Mouse (Mus musculus): ENCODE data around the gene D430042O09Rik.
A peak's percentile ranks its signal among the peaks of the same experiment; 100 is the strongest.

Gene D430042O09Rik

DNA sequence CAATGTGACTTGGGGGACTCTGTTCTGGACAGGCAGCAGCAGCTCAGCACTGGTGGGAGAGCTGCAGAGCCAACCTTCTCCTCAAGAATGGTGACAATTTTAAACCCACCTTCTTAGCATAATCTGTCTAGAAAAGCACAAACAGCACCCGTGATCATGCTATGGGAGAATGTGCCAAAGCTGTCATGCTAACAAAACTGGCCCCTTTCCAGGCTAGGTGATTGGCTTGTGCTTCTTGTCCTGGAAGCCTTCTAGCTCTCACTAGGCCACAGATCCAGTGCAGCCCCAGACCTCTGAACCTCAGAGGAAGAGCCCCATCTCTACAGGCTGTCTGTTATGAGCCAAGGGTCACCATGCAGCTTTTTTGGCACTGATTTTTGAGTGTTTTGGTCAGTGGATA is 98.9 kb downstream of the D430042O09Rik start:
- DNase-seq (ENCODE audit: low read depth, low spot score), result no peak

DNA sequence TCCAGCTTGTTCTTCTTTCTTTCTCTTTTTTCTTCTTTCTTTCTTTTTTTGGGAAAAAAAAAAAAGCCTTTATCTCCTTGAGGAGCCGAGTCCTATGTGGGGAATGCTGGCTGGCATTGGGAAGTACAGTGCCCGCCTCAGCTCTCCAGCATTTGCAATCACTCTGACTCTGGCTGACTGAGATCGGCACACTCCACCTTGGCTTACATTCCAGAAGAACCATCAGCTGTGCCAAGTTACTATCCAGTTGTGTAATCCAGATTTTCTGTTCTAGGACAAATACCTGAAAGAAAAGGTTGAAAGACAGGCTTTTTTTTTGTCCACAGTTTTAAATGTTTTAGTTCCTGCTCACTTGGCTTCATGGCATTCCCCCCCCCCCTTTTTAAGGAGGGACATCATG is 100.5 kb downstream of the D430042O09Rik start:
- no peak for DNase-seq (ENCODE audit: low read depth, low spot score)

DNA sequence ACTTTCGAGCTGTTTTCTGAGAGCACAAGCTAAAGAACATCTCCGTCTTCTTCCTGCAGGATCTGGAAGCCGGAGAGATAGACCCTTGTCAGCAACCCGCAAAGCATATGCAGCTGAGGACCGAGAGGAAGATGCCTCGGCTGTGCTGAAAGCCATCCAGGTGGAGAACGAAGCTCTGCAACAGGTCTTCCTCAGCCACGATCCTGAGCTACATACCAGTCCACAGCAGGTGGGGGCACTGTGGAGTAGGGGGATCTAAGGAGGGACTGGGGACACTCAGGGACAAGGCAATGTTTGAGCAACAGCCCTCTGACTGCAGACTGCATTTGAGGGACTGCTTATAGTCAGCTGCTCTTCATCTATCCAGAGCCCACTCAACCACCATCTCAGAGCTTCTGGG is 105.0 kb downstream of the D430042O09Rik start:
- DNase-seq (ENCODE audit: low read depth, low spot score), result no peak

GRCm38 (mm10) chr7:125815733-125816132 is 108.0 kb downstream of the D430042O09Rik start:
- no peak for DNase-seq (ENCODE audit: low read depth, low spot score)

GRCm38 (mm10) chr7:125818301-125818712 is 110.6 kb downstream of the D430042O09Rik start:
- DNase-seq (ENCODE audit: low read depth, low spot score), result no peak

DNA sequence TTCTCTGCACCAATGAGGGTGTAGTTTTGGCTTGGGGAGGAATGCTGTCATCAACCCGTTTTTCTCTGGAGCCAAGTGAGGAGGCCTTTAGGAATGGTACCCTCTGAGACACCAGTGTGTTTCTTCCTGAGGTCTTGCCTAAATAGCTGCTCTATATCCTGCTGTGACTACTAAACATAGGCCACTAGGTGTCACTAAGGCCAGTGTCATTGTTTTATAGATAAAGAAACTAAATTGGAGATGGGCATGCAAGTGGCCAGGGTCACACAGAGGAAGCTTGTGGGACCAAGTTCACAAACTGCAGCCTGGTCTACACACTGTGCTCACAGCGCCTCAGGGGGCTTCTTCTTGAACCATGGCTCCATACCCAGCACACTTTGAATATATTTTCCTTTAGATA is 112.5 kb downstream of the D430042O09Rik start:
- DNase-seq (ENCODE audit: low read depth, low spot score), result no peak

GRCm38 (mm10) chr7:125826425-125826824 is 118.7 kb downstream of the D430042O09Rik start:
- DNase-seq (ENCODE audit: low read depth, low spot score), result no peak

GRCm38 (mm10) chr7:125826887-125827286 is 119.2 kb downstream of the D430042O09Rik start:
- no peak for DNase-seq (ENCODE audit: low read depth, low spot score)

- DNase-seq (ENCODE audit: low read depth, low spot score), result no peak
These were observed 119.7 kb downstream of the D430042O09Rik start for GRCm38 (mm10) chr7:125827420-125827819.

GRCm38 (mm10) chr7:125828561-125828960 is 120.9 kb downstream of the D430042O09Rik start:
- no peak for DNase-seq (ENCODE audit: low read depth, low spot score)

- no peak for DNase-seq (ENCODE audit: low read depth, low spot score)
These were observed 121.5 kb downstream of the D430042O09Rik start for GRCm38 (mm10) chr7:125829121-125829666.

- no peak for DNase-seq (ENCODE audit: low read depth, low spot score)
These were observed 125.1 kb downstream of the D430042O09Rik start for GRCm38 (mm10) chr7:125832767-125833166.

GRCm38 (mm10) chr7:125833471-125833870 is 125.8 kb downstream of the D430042O09Rik start:
- no peak for DNase-seq (ENCODE audit: low read depth, low spot score)

- DNase-seq (ENCODE audit: low read depth, low spot score), result peak; percentile 15
These were observed 130.5 kb downstream of the D430042O09Rik start for GRCm38 (mm10) chr7:125838078-125838742.

DNA sequence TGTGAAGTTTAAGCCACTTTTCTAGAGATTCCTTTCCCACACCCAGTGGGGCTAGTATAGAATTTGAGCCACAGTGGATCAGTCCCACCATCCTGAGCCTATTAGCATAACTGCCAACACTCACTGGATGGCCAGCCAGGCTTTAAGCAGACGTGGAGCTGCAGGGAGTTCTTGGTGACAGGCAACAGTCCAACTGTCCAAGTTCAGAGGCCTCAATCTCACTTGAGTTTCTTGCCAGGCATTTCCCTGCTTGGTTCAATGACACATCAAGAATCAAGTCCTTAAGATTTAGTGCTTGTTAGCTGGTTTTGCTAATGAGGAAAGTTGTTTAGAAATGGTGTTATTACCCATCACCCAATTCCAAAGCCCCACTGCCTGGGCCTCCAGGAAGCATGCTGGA is 137.9 kb downstream of the D430042O09Rik start:
- no peak for DNase-seq (ENCODE audit: low read depth, low spot score)

GRCm38 (mm10) chr7:125846866-125847527 is 139.3 kb downstream of the D430042O09Rik start:
- no peak for DNase-seq (ENCODE audit: low read depth, low spot score)

- DNase-seq (ENCODE audit: low read depth, low spot score), result no peak
These were observed 139.8 kb downstream of the D430042O09Rik start for GRCm38 (mm10) chr7:125847528-125847866.

- no peak for DNase-seq (ENCODE audit: low read depth, low spot score)
These were observed 151.9 kb downstream of the D430042O09Rik start for GRCm38 (mm10) chr7:125859564-125859963.

DNA sequence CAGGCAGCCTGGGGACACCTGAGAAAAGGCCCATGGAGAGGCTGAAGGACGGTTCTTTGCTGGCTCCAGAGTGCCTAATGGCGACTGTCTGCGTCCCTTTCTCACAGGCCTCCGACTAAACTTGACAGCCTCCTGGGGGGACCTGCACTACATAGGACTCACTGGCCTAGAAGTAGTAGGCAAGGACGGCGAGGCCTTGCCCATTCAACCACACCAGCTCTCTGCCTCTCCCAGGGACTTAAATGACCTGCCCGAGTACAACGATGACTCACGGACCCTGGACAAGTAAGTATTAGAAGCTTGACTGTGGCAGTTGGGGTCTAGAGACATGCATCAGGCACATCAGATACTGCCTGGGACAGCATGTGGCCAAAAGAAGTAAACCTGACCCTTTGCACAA is 152.7 kb downstream of the D430042O09Rik start:
- no peak for DNase-seq (ENCODE audit: low read depth, low spot score)

- no peak for DNase-seq (ENCODE audit: low read depth, low spot score)
These were observed 156.3 kb downstream of the D430042O09Rik start for GRCm38 (mm10) chr7:125864026-125864425.

DNA sequence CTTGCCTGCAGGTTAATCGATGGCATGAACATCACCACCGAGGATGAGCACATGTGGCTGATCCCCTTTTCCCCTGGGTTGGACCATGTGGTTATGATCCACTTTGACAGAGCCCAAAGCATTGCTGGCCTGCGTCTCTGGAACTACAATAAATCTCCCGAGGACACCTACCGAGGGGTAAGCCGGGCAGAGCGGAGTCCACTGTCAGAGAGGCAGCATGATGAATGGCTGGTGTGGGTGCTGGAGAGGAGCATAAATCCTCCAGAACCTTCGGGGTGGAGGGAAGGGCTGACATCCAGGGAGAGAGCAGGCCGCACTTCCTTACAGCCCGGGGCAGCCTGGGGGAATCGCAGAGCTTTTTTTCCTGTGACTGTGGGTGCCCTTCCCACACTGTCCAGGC is 157.5 kb downstream of the D430042O09Rik start:
- no peak for DNase-seq (ENCODE audit: low read depth, low spot score)

- DNase-seq (ENCODE audit: low read depth, low spot score), result no peak
These were observed 160.9 kb downstream of the D430042O09Rik start for GRCm38 (mm10) chr7:125868570-125868969.
